Mouse (Mus musculus): ENCODE data around the gene Lrrc4b.

GRCm38 (mm10) chr7:44445528-44445923, 16.7 kb downstream of the Lrrc4b start:
- TF ChIP-seq CTCF (IDR thresholded peaks at IDR 0.05) (no peak), POLR2A (IDR thresholded peaks at IDR 0.05; ENCODE audit: insufficient read depth, low read depth, low read length) (no peak), EP300 (IDR thresholded peaks at IDR 0.05; ENCODE audit: insufficient read depth, low read depth, low read length) (no peak)
